Mouse (Mus musculus) cerebral cortex, adult 2 months (tissue): ENCODE data around the gene Lama5.

Experiments
- WGBS: fragments of 180-500 bp; shearing (Covaris S2); methylation state at CpG from one replicate; pipeline ENCODE4 v1.1.7; 2018; 5-methylcytosine and 5-hydroxymethylcytosine counted together

The Lama5 gene

DNA sequence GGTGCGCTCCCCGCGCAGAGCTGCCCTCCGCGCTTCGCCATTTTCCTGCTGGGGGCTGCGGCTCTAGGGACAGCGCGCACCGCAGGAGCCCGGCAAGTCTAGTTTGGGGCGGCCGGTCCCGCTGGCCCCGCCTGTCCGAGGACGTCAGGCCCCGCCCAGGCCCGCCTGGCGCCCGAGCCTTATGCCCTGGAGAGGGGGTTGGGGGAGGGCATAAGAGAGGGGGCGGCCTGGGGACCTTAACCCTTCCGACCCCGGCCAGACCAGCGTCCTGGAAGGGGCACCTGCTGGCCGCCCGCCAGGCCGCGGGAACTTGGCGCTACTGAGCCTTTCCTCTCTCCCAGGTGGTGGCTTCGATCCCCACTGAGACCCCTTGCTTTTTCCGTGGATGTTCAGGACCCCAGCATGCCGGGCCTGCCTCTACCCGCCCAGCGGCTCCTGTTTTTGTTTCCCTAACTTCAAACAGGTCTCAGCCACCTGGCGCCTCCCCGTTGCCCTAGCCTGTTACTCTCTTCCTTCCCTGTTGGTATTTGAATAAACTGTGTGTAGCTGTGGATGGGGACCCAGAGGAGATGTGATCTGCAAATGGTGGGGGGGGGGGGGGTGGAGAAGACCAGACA is at the start of gene Lama5:
Lama5 (minus strand) TSS at position 98 of the 617 bp plus-strand sequence.
- WGBS: 2% methylated on average over 37 of the region's 37 CpGs

DNA sequence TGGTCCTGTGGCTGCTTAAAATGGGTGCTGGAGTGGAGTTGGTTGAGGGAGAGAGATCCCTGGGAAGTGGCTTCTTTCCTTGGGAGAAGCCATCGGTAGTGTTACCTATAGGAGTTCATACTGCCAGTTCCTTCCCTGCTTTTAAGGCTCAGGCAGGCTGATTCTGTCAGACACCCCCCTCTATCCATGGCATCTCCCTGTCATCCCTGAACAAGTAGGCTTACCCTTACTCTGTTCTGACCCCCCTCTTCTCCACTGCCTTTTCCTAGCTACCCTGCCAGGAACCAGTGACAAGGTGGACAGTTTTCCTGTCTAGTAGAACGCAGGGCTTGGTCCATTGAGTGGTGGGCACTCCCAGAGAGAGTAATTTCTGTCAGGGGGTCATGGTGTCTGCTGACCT is 48.9 kb upstream of the Lama5 start:
- 90% methylated on average over 2 of the region's 2 CpGs for WGBS

GRCm38 (mm10) chr2:180273394-180274244 is 48.0 kb upstream of the Lama5 start, which contains the start of gene Cables2:
Gene Cables2, minus strand, starts transcription at chr2:180273496.
- WGBS: 6% methylated on average over 67 of the region's 68 CpGs

GRCm38 (mm10) chr2:180272884-180273321 is 47.2 kb upstream of the Lama5 start:
- 1% methylated on average over 32 of the region's 37 CpGs for WGBS

DNA sequence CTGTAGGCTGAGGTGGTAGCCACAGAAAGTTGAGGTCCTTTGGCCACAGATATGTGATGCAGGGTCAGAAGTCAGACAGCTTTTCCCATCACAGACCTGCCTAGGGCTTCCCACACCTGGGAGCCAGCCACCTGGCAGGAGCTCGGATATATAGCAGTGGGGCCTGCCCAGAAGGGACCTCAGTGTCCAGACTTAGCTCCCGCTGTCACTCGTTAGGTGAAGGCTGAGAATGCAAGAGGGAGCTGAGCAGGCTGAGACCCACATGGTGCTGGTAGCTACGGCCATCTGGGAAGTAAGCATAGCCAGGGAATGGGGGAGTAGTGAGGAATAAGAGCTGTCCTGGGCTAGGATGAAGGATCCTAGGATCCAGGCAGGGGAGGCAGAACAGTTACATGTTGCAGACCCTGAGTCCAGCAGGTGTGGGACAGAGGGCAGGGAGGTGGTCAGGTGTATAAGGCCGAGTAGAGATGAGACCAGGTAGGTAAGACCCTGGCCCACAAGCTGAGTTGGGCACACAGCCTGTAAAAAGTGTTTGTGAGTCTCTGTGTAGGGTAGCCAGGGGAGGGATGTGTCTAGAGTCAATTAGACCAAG is 46.2 kb upstream of the Lama5 start:
- 53% methylated on average over 5 of the region's 5 CpGs for WGBS

GRCm38 (mm10) chr2:180270537-180271255 is 45.0 kb upstream of the Lama5 start:
- 79% methylated on average over 7 of the region's 7 CpGs for WGBS

- 90% methylated on average over 10 of the region's 10 CpGs for WGBS
These were observed 43.7 kb upstream of the Lama5 start for GRCm38 (mm10) chr2:180269329-180269728.

DNA sequence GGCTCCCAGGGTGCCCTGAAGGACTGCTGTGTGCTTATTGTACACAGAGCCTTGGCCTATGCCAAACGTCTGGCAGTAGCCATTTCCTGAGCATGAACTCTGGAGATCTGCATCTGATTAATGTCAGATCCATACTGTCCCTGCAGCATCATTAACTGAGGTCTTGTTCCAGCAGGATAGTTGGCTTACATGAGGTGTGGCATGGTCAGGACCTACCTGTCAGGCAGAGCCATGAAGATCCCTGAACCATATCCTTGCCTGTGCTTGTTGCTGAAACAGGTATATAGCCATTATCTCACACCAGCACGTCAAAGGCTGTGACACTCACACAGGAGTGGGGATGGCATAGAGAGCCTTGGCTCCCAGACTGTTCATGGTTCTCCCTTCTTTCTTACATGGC is 42.3 kb upstream of the Lama5 start:
- WGBS: 67% methylated on average over 2 of the region's 2 CpGs

DNA sequence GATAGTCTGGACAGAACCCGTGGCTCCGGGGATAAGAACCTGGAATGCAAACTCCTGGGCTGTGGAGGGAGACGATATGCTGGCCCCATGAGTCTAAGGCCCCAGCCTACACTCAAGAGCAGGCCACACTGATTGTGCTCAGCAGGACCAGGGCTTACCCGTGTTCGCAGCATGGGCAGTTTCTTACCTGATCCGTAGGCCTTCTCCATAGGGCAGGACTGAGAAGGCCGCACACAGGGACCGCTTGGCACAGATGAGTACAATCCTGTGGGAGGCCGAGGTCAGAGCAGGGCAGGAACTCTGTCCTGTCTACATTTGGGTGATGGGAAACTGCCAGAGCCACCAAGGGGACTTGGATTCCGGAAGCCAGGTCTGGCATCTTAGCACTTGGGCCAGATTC is 37.2 kb upstream of the Lama5 start:
- WGBS: 68% methylated on average over 10 of the region's 10 CpGs

DNA sequence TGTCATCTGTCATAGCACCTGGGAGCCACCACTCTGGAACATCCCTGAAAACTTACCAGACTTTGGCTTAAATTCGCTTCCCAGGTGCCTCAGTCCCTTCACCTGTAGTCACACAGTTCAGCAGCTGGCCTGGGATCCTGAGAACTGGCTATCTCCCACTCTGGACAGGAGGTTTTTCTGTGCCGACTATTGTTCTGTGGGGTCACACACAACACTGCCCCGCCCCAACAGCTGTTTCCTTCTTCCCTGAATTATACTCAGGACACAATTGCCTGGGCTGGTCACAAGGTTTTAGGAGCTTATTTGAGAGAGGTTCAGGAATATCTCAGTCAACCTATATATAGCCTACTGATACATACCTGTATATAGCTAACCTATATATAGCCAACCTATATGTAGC is 36.8 kb upstream of the Lama5 start:
- 70% methylated on average over 3 of the region's 3 CpGs for WGBS

DNA sequence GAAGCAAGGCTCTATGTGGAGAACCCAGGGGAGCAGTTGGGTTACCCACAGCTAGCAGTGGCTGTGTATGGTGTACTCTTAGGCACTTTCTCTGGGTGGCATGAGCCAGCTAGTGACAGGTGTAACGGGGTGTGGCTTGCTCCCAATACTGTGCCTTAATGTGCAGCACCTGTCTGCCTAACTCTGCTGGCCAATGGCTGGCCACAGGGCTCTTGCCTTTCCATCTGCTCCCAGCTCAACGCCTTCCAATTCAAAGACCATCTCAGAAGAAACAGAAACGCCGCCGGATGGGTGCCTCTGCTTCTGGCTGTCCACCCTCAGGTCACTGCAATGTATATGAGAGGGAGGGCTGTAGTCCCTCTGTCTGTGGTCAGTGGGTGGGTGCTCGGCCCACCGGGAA is 36.2 kb upstream of the Lama5 start:
- WGBS: 81% methylated on average over 7 of the region's 7 CpGs

- WGBS: 53% methylated on average over 8 of the region's 8 CpGs
These were observed 35.2 kb upstream of the Lama5 start for GRCm38 (mm10) chr2:180260610-180261480.

DNA sequence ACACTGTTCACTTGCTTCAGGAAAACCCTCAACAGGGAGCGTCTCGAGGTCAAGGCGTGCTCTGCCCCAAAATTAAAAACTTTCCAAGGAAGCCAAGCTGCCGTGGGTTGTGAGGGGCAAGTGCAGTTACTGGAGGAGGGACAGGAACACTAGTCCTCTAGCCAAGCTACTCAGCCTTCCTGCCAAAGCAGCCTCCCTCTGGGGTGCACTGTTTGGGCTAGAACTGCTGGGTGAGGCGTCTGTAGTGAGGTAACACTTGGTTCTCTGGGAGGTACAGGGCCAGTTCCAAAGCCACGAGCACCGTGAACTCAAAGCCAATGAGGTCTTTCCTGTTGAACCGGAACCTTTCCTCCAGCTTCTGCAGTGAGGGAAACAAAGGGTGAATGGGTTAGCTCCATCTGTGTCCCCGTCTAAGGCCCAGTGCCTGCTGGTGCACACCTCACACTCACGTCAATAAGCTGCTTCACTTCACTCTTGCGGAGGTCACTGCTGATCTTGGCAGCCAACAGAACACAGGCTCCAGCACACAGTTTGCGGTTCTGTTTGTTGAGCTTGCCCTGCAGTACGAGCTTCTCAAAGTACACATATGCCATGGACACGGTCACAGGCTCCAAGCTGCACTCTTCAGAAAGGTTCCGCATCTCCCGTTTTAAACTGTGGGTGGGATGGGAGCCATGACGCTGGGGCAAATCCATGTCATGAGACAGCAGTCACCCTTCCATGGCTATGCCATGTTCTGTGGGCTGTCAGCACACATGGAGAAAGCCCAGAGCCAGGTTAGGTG is 34.4 kb upstream of the Lama5 start:
- 49% methylated on average over 17 of the region's 17 CpGs for WGBS

GRCm38 (mm10) chr2:180258951-180259484 is 33.4 kb upstream of the Lama5 start:
- WGBS: 74% methylated on average over 10 of the region's 10 CpGs

DNA sequence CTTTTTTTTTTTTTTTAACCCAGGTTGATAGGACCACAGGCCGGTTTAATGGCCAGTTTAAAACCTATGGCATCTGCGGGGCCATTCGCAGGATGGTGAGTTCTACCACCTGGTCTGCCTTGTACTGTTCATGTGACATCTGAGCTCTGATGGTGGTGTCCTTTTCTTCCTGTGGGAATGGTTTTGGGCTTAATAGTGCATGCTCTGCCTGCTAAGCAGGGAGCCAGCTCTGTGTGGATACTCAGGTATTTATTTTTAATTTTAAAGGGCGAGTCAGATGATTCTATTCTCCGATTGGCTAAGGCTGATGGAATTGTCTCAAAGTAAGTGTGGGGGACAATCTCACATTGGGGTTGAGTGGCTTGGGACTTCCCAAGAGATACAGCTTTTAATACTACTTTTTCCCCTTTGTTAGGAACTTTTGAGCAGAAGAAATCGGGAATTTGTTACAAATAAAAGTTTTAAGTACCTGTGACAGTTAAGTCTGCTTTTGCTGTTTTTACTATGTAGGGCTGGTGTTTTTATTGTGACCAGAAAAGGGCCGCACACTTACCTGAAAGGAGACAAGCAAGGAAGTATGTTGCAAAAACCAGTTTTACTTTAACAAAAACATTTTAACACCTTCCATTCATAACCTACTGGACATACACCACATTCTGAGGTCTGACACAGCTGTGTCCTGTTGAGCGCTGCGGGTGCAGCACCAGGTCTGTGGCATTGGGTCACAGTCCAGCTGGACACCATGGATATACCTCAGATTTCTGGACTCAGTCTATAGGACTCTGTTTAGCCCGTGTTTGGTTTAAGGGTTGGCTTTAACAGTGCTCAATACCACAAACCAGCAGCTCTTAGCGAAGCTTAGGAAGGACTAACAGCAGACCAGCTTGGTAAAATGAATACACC is 32.6 kb upstream of the Lama5 start:
- 49% methylated on average over 11 of the region's 11 CpGs for WGBS

GRCm38 (mm10) chr2:180257001-180257521 is 31.4 kb upstream of the Lama5 start, which contains the start of gene Rps21:
Gene Rps21, plus strand, starts transcription at chr2:180257377.
- WGBS: 1% methylated on average over 38 of the region's 38 CpGs

DNA sequence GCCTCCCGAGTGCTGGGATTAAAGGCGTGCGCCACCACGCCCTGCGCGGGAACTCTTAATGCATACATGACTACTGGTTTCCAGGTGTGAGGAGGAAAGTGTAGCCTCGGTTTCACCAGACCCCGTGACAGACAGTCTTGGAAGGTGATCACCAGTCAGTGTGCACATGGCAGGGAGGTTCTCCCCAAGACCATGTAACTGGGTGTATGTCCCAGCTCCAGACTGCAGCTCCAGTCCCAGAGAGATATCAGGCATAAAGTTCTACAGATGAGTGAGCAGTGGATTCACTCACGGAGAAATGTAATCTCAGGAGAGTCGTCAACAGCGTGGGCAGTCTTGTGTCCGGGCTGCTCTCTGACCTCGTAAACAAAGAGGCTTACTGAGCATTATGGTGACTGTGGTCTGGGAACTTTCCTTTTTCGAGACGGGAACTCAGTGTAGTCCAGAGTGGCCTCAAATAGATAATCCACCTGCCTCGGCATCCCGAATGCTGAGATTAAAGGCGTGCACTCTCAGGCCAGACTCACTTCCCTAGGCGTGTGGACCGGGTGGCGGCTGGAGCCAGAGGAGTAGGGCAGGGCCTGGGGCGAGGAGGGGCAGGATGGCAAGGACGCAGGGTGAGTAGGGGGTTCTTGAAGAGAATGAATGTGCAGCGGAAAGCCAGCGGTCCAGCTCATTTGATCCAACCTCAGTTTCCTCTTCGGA is 30.8 kb upstream of the Lama5 start:
- 23% methylated on average over 26 of the region's 26 CpGs for WGBS

DNA sequence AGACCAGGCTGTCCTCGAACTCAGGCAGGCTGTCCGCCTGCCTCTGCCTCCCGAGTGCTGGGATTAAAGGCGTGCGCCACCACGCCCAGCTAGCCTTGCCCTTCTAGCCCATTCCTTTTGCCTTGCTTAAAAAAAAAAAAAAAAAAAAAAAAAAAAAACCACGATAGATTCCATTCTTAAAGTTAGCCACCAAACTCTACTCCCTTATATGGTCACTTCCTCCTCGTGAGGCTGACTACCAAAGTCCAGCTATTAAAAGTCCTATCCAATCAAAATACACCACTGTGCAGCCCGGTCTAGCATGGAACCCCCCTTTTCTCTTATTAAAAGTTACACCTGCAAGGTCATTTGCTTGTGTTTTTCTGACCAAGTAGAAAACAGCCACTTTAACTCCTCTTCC is 30.0 kb upstream of the Lama5 start:
- 86% methylated on average over 9 of the region's 9 CpGs for WGBS
